Comparison of ENCODE assay signal across 8 mouse cellular contexts in genomic region chr9:113645153-113645836, GRCm38 (mm10).
A peak's percentile ranks its signal among the peaks of the same experiment; 100 is the strongest.
DNase-seq lines count a peak whose midpoint lies in the region; ATAC-seq lines count a peak whose summit lies in the region.
"Had no signal": no experiment of that assay in that cellular context is flagged by ENCODE, and none has a peak within 500 bp of the region (broad histone marks: within the 10 kb centered on the region; RNA-seq: fewer than 3 reads in every experiment).

No protein-coding gene starts in this region.

- peak; percentile 57 for ATAC-seq in forebrain, embryonic 11.5 days (replicated peaks; ENCODE audit: low FRiP score)
- ATAC-seq in megakaryocyte progenitor cell, adult 5-6 weeks (replicated peaks; ENCODE audit: poor library complexity) = peak; percentile 85

- H3K27ac ChIP-seq in forebrain, embryonic 11.5 days (ENCODE audit: low read depth, low read length) = no peak overlapping the region
- no peak overlapping the region for H3K27ac ChIP-seq in hindbrain, embryonic 10.5 days
- H3K27ac ChIP-seq: macrophage had no signal

- peak; percentile 53 for DNase-seq in Muller cell, postnatal 12 days (ENCODE audit: inconsistent ontology term)
- peak; percentile 21 for DNase-seq in c-Kit-negative CD71-positive TER-119-positive erythroid progenitor cells, embryonic 14.5 days (ENCODE audit: low read depth, low spot score)
- DNase-seq in forebrain, embryonic 11.5 days (ENCODE audit: low spot score) = peak; percentile 76
- peak; percentile 63 for DNase-seq in hindbrain, embryonic 10.5 days (ENCODE audit: low spot score)
- peak; percentile 56 for DNase-seq in layer of hippocampus, adult 9-11 months
- DNase-seq in right cerebral cortex, postnatal 25 days = peak; percentile 60

- no peaks in the 10 kb centered on the region for H3K9me3 ChIP-seq in forebrain, embryonic 11.5 days (ENCODE audit: control insufficient read depth, low read length)
- H3K9me3 ChIP-seq in hindbrain, embryonic 10.5 days = 0 out of 2 replicates have a peak, but pooled peaks cover 2% of the 10 kb centered on the region

- 43% methylated on average over 9 of the region's 11 CpGs for WGBS in forebrain, embryonic 11.5 days
- 33% methylated on average over 10 of the region's 11 CpGs for WGBS in hindbrain, embryonic 10.5 days

- H3K27me3 ChIP-seq in forebrain, embryonic 11.5 days (ENCODE audit: control insufficient read depth, insufficient read depth, low read length) = no peaks in the 10 kb centered on the region
- no peaks in the 10 kb centered on the region for H3K27me3 ChIP-seq in hindbrain, embryonic 10.5 days (ENCODE audit: insufficient read depth, poor library complexity, severe bottlenecking)

- H3K36me3 ChIP-seq in forebrain, embryonic 11.5 days (ENCODE audit: control insufficient read depth, insufficient read depth, low read length) = no peaks in the 10 kb centered on the region
- H3K36me3 ChIP-seq in hindbrain, embryonic 10.5 days = no peaks in the 10 kb centered on the region

- H3K4me2 ChIP-seq in forebrain, embryonic 11.5 days (ENCODE audit: low read depth, low read length, severe bottlenecking) = no peak overlapping the region

- no peak overlapping the region for H3K4me3 ChIP-seq in forebrain, embryonic 11.5 days (ENCODE audit: low read depth, low read length)
- no peak overlapping the region for H3K4me3 ChIP-seq in hindbrain, embryonic 10.5 days

- H3K4me1 ChIP-seq in forebrain, embryonic 11.5 days (replicated peaks; ENCODE audit: control insufficient read depth, insufficient read depth, low read length) = no peaks in the 10 kb centered on the region
- H3K4me1 ChIP-seq in hindbrain, embryonic 10.5 days (replicated peaks) = peaks cover 8% of the 10 kb centered on the region; the same call in 1 of the 2 replicates

- no peak overlapping the region for H3K9ac ChIP-seq in forebrain, embryonic 11.5 days (ENCODE audit: low read length)

Comparison
In these comparisons a context has a peak if more than half of its experiments do, and no peak if none do; other contexts are left out.
1. DNase-seq: peak in every context shown above with its lines; median percentile 76 in forebrain, embryonic 11.5 days; 63 in hindbrain, embryonic 10.5 days; 60 in right cerebral cortex, postnatal 25 days; 56 in layer of hippocampus, adult 9-11 months; 53 in Muller cell, postnatal 12 days; 21 in c-Kit-negative CD71-positive TER-119-positive erythroid progenitor cells, embryonic 14.5 days.